Mouse (Mus musculus) forebrain, embryonic 16.5 days (tissue): Measurements from ENCODE around the gene Slmap. TPM values are rescaled to one million over a fixed set of nuclear protein-coding genes. Genes with fewer than 3 reads are reported as not detected.

Experiments used
- ATAC-seq: fragments of 200-750 bp; cut with Nextera tagmentation; 2 replicates; pipeline ENCODE4 v1.8.0; 2017; ENCODE audit warnings: mild to moderate bottlenecking, moderate library complexity
- H3K27ac ChIP-seq: fragments of 300-500 bp; sonication (generic); 2 replicates; pipeline ENCODE4 v1.5.1; 2014; ENCODE audit warnings: low read length, control low read depth
- H3K27me3 ChIP-seq: fragments of 300-500 bp; sonication (generic); replicated peaks from 2 replicates; pipeline ENCODE4 v1.6.1; 2014; ENCODE audit warnings: low read length; ENCODE audit not compliant: control insufficient read depth, insufficient read depth
- H3K36me3 ChIP-seq: fragments of 300-500 bp; sonication (generic); 2 replicates; pipeline ENCODE4 v1.6.1; 2014; ENCODE audit not compliant: control insufficient read depth, insufficient read depth
- H3K4me1 ChIP-seq: fragments of 300-500 bp; sonication (generic); replicated peaks from 2 replicates; pipeline ENCODE4 v1.6.1; 2014; ENCODE audit warnings: low read length; ENCODE audit not compliant: control insufficient read depth, insufficient read depth
- H3K4me2 ChIP-seq: fragments of 300-500 bp; sonication (generic); 2 replicates; pipeline ENCODE4 v1.6.1; 2014; ENCODE audit warnings: mild to moderate bottlenecking, low read length, control low read depth
- H3K4me3 ChIP-seq: fragments of 300-500 bp; sonication (generic); replicated peaks from 2 replicates; pipeline ENCODE4 v1.5.1; 2014; ENCODE audit warnings: mild to moderate bottlenecking, low read length, control low read depth
- H3K9ac ChIP-seq: fragments of 300-500 bp; sonication (generic); replicated peaks from 2 replicates; pipeline ENCODE4 v1.6.1; 2014; ENCODE audit warnings: low read depth, low read length, control low read depth
- H3K9me3 ChIP-seq: fragments of 300-500 bp; sonication (generic); 2 replicates; pipeline ENCODE4 v1.6.1; 2016; ENCODE audit warnings: low read length; ENCODE audit not compliant: control insufficient read depth
- WGBS: fragments of 180-500 bp; shearing (Covaris S2); extraction: QIAGEN DNeasy Blood & Tissue Kit; methylation state at CpG from one replicate; pipeline ENCODE4 v1.1.7; 2014; 5-methylcytosine and 5-hydroxymethylcytosine counted together
- polyA plus RNA-seq: library from polyadenylated mRNA; unstranded; fragments of >200 nt; fragmentation: Nextera tagmentation; extraction: Ambion mirVana; gene quantifications from 2 replicates; pipeline ENCODE4 v1.2.1, GENCODE M21; 2015

Slmap gene
- polyA plus RNA-seq, 1 experiment from 2014 or later: 14.3 TPM

GRCm38 (mm10) chr14:26539241-26539640 is 4.5 kb upstream of the Slmap start:
- Histone ChIP-seq H3K4me3 (no peak overlapping the region), H3K9me3 (no peaks in the 10 kb centered on the region), H3K4me2 (no peak overlapping the region), H3K27ac (no peak overlapping the region), H3K36me3 (no peaks in the 10 kb centered on the region), H3K9ac (no peak overlapping the region), H3K27me3 (no peaks in the 10 kb centered on the region), H3K4me1 (no peaks in the 10 kb centered on the region)
- whole genome bisulfite sequencing: 84% methylated on average over 4 of the region's 4 CpGs
- ATAC-seq: no peak

- Histone ChIP-seq H3K36me3 (no peaks in the 10 kb centered on the region), H3K9me3 (no peaks in the 10 kb centered on the region), H3K27ac (peak overlapping the region; percentile 83), H3K4me2 (peak overlapping the region; percentile 62), H3K27me3 (no peaks in the 10 kb centered on the region), H3K4me1 (peaks cover 30% of the 10 kb centered on the region), H3K4me3 (peak overlapping the region; percentile 89), H3K9ac (peak overlapping the region; percentile 84)
- WGBS: under 1% methylated on average over 76 of the region's 92 CpGs
- ATAC-seq: peak; percentile 81
Observed at GRCm38 (mm10) chr14:26533821-26534756, 642 bp downstream of the Slmap start.

GRCm38 (mm10) chr14:26533267-26533666 is 1.5 kb downstream of the Slmap start:
- H3K27ac ChIP-seq: no peak overlapping the region
- H3K9me3 ChIP-seq: no peaks in the 10 kb centered on the region
- peaks cover 30% of the 10 kb centered on the region for H3K4me1 ChIP-seq
- H3K27me3 ChIP-seq: no peaks in the 10 kb centered on the region
- no peak for ATAC-seq
- WGBS: 19% methylated on average over 19 of the region's 19 CpGs
- peak overlapping the region; percentile 89 for H3K4me3 ChIP-seq
- H3K9ac ChIP-seq: peak overlapping the region; percentile 84
- peak overlapping the region; percentile 62 for H3K4me2 ChIP-seq
- no peaks in the 10 kb centered on the region for H3K36me3 ChIP-seq

GRCm38 (mm10) chr14:26532752-26533151 is 2.0 kb downstream of the Slmap start:
- no peaks in the 10 kb centered on the region for H3K27me3 ChIP-seq
- H3K4me1 ChIP-seq: peaks cover 30% of the 10 kb centered on the region
- no peaks in the 10 kb centered on the region for H3K36me3 ChIP-seq
- H3K4me2 ChIP-seq: peak overlapping the region; percentile 62
- peak overlapping the region; percentile 89 for H3K4me3 ChIP-seq
- peak overlapping the region; percentile 84; the same call in 1 of the 2 replicates for H3K9ac ChIP-seq
- H3K9me3 ChIP-seq: no peaks in the 10 kb centered on the region
- H3K27ac ChIP-seq: no peak overlapping the region
- 57% methylated on average over 9 of the region's 9 CpGs for WGBS
- ATAC-seq: no peak

GRCm38 (mm10) chr14:26531410-26532313 is 3.1 kb downstream of the Slmap start:
- no peaks in the 10 kb centered on the region for H3K36me3 ChIP-seq
- no peaks in the 10 kb centered on the region for H3K9me3 ChIP-seq
- WGBS: 68% methylated on average over 10 of the region's 10 CpGs
- no peaks in the 10 kb centered on the region for H3K27me3 ChIP-seq
- peak overlapping the region; percentile 25 for H3K4me2 ChIP-seq
- no peak overlapping the region for H3K27ac ChIP-seq
- H3K4me3 ChIP-seq: no peak overlapping the region
- peaks cover 30% of the 10 kb centered on the region for H3K4me1 ChIP-seq
- no peak overlapping the region for H3K9ac ChIP-seq
- no peak for ATAC-seq

GRCm38 (mm10) chr14:26530350-26530749 is 4.4 kb downstream of the Slmap start:
- Histone ChIP-seq H3K27ac (no peak overlapping the region), H3K27me3 (no peaks in the 10 kb centered on the region), H3K36me3 (no peaks in the 10 kb centered on the region), H3K9ac (no peak overlapping the region), H3K4me1 (peaks cover 30% of the 10 kb centered on the region), H3K4me3 (no peak overlapping the region), H3K4me2 (0 out of 2 replicates have a peak overlapping the region, but pooled peaks have one; percentile 2), H3K9me3 (no peaks in the 10 kb centered on the region)
- ATAC-seq: no peak
- 31% methylated on average over 7 of the region's 7 CpGs for WGBS

GRCm38 (mm10) chr14:26528296-26528695 is 6.4 kb downstream of the Slmap start:
- peaks cover 28% of the 10 kb centered on the region for H3K4me1 ChIP-seq
- no peaks in the 10 kb centered on the region for H3K9me3 ChIP-seq
- no peak overlapping the region for H3K27ac ChIP-seq
- 84% methylated on average over 2 of the region's 2 CpGs for WGBS
- no peak overlapping the region for H3K4me3 ChIP-seq
- H3K4me2 ChIP-seq: no peak overlapping the region
- H3K27me3 ChIP-seq: no peaks in the 10 kb centered on the region
- H3K36me3 ChIP-seq: no peaks in the 10 kb centered on the region
- no peak for ATAC-seq
- no peak overlapping the region for H3K9ac ChIP-seq

GRCm38 (mm10) chr14:26525955-26526354 is 8.8 kb downstream of the Slmap start:
- Histone ChIP-seq H3K27me3 (no peaks in the 10 kb centered on the region), H3K27ac (no peak overlapping the region), H3K9me3 (no peaks in the 10 kb centered on the region), H3K4me1 (peaks cover 13% of the 10 kb centered on the region), H3K36me3 (no peaks in the 10 kb centered on the region), H3K4me2 (no peak overlapping the region), H3K9ac (no peak overlapping the region), H3K4me3 (no peak overlapping the region)
- no peak for ATAC-seq
- WGBS: 40% methylated on average over 3 of the region's 3 CpGs

- Histone ChIP-seq H3K4me2 (no peak overlapping the region), H3K27me3 (no peaks in the 10 kb centered on the region), H3K9me3 (no peaks in the 10 kb centered on the region), H3K9ac (no peak overlapping the region), H3K36me3 (no peaks in the 10 kb centered on the region), H3K27ac (no peak overlapping the region), H3K4me3 (no peak overlapping the region), H3K4me1 (no peaks in the 10 kb centered on the region)
- WGBS: 94% methylated on average over 2 of the region's 2 CpGs
- ATAC-seq: no peak
Observed at GRCm38 (mm10) chr14:26523082-26523481, 11.6 kb downstream of the Slmap start.
